Mouse (Mus musculus) cerebellum, adult 11-12 months (tissue): Measurements from ENCODE around the gene Gm13278.
"Not testable (repeated sequence)": the region's sequence is repeated elsewhere in the genome, so short reads cannot be mapped to it uniquely, and the experiment has no call there.

Experiments
- DNase-seq: peaks from one replicate; pipeline ENCODE4 v3.0.0; 2022

The Gm13278 gene

GRCm38 (mm10) chr4:88793936-88794675, 2.8 kb downstream of the Gm13278 start, which contains the start of gene Gm13275:
Gene Gm13275, plus strand, starts transcription at chr4:88794487.
- peak; percentile 76 for DNase-seq

- not testable (repeated sequence) for DNase-seq
Measured at GRCm38 (mm10) chr4:88797097-88797496, 5.7 kb downstream of the Gm13278 start, which contains the start of gene Gm13279. Gene Gm13279, plus strand, starts transcription at chr4:88797397.

- not testable (repeated sequence) for DNase-seq
Measured at GRCm38 (mm10) chr4:88799365-88799764, 8.0 kb downstream of the Gm13278 start, which contains the start of gene Gm13285. Gene Gm13285, plus strand, starts transcription at chr4:88799665.

GRCm38 (mm10) chr4:88802954-88803353, 11.6 kb downstream of the Gm13278 start, which contains the start of gene Gm13287:
Gene Gm13287, plus strand, starts transcription at chr4:88803254.
- DNase-seq: not testable (repeated sequence)

- not testable (repeated sequence) for DNase-seq
Measured at GRCm38 (mm10) chr4:88805231-88805630, 13.9 kb downstream of the Gm13278 start, which contains the start of gene Gm13288. Gene Gm13288, plus strand, starts transcription at chr4:88805531.

GRCm38 (mm10) chr4:88805761-88806160, 14.4 kb downstream of the Gm13278 start:
- peak; percentile 39 for DNase-seq

- no peak for DNase-seq
Measured at GRCm38 (mm10) chr4:88815928-88816327, 24.6 kb downstream of the Gm13278 start, which contains the start of gene Ifna7. Gene Ifna7, plus strand, starts transcription at chr4:88816228.

GRCm38 (mm10) chr4:88819659-88820058, 28.3 kb downstream of the Gm13278 start, which contains the start of gene Ifna11:
Gene Ifna11, plus strand, starts transcription at chr4:88819959.
- DNase-seq: no peak

GRCm38 (mm10) chr4:88822995-88823394, 31.6 kb downstream of the Gm13278 start:
- DNase-seq: no peak

- DNase-seq: not testable (repeated sequence)
Measured at GRCm38 (mm10) chr4:88827116-88827515, 35.8 kb downstream of the Gm13278 start, which contains the start of gene Ifna6. Gene Ifna6, plus strand, starts transcription at chr4:88827416.

GRCm38 (mm10) chr4:88830523-88830922, 39.2 kb downstream of the Gm13278 start:
- DNase-seq: no peak

- DNase-seq: not testable (repeated sequence)
Measured at GRCm38 (mm10) chr4:88835225-88835624, 43.9 kb downstream of the Gm13278 start, which contains the start of gene Ifna5. Gene Ifna5, plus strand, starts transcription at chr4:88835525.

- DNase-seq: no peak
Measured at GRCm38 (mm10) chr4:88838828-88839227, 47.5 kb downstream of the Gm13278 start.

- DNase-seq: no peak
Measured at GRCm38 (mm10) chr4:88840058-88840457, 48.7 kb downstream of the Gm13278 start.

- no peak for DNase-seq
Measured at GRCm38 (mm10) chr4:88841438-88841911, 50.1 kb downstream of the Gm13278 start, which contains the start of gene Ifna4. Gene Ifna4, plus strand, starts transcription at chr4:88841861.
